Mouse (Mus musculus): ENCODE data around the gene Atp7b.
A peak's percentile ranks its signal among the peaks of the same experiment; 100 is the strongest.

Atp7b gene

DNA sequence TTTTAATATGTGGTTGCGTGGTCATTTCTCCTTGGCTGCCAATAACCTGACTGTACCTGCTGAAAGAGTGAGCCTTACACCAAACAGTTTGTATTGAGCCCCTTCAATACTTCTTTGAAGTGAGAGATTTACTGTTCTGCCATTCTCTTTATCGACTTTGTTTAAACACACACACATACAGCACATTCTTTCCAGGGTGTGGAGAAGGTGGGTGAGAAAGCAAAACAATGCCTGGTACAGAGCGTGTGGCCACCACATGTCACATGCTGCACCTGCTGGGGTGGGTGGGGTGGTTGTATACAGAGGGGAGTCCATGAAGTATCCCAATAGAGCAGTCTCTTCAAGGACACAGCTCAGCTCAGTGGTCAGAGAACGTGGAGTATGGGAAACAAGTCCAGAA lies 34.9 kb downstream of the Atp7b start:
- DNase-seq (ENCODE audit: low read depth): no peak

DNA sequence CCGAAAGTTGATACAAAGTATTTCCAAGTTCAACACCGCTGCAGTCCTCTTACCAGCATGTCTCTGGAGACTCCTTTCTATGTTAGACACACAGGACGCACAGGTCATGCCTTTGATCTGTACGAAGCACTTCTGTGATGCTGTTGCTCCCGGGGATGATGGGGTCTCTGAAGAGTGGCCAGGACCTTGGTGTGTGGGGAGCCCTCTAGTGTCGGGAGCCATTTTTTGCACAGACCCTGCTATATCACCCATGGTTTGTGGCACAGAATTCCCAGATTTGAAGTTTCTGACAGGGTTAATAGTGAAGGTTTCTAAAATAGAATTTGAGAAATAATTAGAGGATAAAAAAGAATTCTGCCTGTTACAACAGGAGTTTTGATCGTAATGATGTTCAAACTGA lies 37.9 kb downstream of the Atp7b start:
- no peak for DNase-seq (ENCODE audit: low read depth)

DNA sequence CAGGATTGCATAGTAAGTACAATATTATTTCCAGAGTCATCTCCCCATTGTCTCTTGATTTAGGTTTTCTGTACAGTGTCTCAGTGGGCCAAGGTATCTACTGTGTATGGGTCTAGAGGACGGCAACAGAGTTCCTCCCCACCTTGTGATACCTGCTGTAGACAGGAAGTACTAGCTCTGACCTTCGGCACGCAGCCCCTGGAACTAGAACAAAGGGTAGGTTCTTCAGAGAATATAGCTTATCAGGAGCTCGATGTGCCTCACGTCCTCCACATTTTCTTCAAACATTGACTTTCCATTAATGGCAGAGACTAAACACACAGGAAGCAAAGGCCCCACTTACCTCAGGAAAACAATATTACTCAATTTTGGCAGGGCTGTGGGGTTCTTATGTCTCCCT lies 40.6 kb downstream of the Atp7b start:
- no peak for DNase-seq (ENCODE audit: low read depth)

DNA sequence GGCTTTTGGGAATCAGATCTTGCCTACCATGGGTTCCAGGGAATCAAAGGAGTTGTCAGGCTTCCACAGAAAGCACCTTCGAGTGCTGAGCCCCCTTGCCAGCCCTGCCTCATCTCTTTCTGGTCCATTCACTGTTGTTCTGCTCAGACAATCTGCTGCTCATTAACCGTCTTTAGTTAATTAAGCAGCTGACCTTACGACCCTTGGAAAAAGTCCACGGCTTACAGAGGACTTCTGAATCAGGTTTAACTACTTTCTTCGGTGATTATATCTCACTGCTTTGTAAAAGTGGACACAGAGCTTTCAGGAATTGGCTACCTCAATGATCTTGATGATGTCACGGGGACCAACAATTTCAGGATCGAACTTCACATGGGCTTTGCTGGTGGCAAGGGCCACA lies 42.4 kb downstream of the Atp7b start:
- DNase-seq (ENCODE audit: low read depth): no peak

DNA sequence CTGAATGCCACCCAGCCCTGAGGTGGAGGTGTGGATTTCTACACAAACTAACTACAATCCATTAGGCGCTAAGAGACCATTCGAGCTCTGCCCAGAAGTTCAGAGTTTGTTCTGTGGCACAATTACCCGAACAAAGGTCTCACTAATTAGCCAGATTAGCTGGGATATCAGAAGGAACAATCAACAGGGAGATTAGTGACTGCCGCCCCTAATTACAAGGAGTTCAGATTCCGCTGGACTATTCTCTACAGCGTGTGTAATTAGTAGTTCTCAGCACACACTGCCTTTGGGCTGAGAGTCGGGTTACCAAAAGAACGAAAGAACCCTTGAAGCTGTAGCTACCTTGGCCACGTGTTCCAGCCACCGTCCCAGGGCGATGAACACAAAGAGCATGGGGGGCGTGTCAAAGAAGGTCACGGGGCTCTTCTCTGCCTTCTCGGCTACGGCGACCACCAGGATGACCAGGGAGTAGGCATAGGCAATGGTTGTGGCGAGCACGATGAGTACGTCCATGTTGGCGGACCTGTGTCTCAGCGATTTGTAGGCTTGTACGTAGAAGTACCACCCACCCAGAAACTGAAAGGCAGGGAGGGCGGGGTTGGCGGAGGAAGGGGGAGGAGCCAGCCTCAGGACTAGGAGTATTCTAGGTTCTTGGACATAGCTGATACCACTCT lies 46.9 kb downstream of the Atp7b start:
- DNase-seq (ENCODE audit: low read depth): no peak

DNA sequence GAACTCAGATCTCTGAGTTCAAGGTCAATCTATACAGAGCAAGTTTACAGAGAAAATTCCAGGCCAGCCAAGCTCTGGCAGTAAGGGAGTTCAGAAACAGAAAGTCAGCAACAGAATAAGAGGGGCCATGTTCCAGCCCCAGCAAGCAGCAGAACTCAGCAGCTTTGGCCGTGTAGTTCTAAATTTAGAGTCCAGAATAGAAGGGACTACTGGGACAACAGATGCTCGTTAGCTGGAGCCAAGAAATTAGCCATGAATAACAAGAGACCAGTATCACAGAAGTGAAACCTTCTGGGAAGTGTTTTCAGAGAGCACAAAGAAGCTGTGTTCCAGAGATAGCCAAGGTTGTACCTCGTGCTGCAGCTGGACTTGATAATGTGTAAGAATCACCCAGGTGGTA lies 50.7 kb downstream of the Atp7b start:
- no peak for DNase-seq (ENCODE audit: low read depth)

DNA sequence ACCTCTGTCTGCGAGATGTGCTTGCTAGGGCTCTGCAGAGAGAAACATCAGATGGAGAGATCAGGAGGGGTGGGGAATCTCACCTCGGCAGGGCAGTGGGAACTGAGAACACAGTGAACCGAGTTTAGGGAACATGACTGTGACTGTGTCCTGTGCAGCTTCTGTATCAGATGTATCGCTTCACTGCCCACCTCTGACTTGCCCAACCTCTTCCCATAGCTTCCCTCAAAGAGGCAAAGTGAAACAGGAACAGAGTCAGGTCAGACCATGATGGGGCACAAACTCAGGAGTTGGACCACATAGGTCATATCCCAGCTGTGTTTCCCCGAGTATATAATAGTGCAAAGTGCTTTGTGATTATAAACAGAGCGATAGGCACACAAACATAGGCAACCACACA lies 53.7 kb downstream of the Atp7b start:
- DNase-seq (ENCODE audit: low read depth): no peak

DNA sequence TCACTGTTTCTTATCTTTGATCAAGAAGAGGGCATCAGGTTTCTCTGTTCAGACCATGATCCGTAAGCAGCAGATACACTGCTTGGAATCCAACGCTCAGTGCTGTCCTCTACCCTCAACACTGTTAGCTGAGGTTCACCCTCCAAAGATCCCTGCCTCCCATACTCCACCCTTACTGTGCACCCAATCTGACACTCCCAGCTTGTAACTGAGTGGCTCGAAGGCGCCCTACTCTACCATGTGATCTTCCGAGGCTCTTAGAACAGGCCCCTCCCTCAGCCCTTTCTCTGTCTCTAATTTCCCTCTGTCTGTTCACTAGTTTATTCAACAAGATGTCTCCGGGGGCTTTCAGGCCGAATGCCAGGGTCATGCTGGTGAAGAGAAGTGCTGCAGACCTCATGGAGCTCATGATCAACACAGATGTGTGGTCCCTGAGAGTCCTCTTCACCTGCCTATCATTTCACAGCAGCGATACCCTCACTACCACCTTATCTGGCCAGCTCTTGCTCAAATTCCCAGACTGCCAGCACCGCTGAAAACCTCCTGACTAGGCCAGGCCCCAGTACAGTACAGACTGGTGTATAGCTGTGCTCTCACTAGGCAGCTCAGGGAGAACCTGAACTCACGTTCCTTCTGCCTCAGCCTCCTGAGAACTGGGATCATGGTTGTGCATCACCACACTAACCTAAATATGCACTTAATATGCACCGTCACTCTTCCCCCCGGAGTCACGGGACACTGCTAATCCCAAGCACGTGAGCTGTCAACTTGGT lies 55.2 kb downstream of the Atp7b start:
- no peak for DNase-seq (ENCODE audit: low read depth)

DNA sequence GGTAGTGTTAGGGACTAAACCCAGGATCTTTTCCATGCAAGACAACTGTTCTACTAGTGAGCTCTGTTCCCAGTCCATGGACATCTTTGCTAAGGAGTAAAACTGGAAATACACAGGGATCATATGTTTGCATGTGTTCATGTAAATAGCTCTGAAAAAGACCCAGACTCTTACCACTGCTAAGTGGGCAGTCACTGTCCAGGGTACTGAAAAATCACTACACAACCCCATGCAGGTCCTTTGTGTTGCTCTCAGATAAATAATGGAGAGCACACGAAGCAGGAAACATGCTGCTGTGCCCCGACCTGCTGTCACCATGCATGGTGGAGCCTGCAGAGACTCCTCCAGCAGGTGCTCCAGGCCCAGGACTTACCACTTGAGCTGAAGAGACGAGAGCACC lies 64.9 kb downstream of the Atp7b start:
- DNase-seq (ENCODE audit: low read depth): no peak

DNA sequence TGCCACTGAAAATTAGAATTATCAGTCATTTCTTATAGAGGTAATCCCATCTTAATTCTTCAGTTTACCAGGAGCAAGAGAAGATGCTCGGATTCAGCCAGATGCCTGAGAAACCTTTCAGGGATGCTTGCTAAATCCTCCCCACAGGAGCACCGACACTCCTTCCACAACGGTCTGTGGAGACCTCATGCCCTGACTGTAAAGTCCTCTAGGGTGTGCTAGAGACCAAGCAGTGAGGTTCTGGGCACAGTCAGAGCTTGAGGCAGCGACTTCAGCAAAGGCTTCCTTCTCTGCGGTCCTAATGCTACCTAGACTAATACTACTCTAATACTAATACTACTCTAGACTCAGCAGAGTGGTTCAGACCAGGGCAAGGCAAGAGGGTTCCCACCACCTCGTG lies 67.9 kb downstream of the Atp7b start:
- DNase-seq (ENCODE audit: low read depth): peak; percentile 31

DNA sequence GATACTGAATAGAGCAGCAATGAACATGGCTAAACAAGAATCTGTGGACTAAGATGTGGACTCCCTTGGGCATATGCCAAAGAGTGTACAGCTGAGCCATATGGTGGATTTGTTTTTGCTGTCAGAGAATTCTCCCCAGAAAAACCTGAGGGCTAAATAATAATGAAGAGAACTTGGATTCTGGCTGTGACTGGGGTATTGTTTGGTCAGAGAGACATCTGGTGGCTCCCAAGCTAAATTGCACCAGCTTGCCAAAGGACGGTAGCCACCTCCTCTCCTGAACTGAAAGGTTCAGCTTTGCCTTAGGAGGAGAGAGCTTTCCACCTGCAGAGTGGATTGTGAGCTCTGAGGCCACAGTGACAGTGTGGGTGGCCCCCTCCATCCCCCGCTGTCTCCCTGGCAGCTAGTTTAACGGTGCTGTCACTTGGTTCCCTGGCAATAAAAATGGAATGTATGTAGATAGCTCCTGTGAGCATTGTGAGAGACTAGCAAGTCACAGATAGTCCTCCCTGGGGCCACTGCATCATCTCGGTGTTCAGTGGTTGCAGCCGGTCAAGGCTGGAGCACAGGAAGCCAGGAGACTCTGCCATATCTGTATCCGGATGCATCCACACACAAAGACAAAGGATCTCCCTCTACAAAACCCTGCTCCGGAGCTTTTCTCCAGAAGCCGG lies 78.3 kb downstream of the Atp7b start:
- DNase-seq (ENCODE audit: low read depth): no peak

DNA sequence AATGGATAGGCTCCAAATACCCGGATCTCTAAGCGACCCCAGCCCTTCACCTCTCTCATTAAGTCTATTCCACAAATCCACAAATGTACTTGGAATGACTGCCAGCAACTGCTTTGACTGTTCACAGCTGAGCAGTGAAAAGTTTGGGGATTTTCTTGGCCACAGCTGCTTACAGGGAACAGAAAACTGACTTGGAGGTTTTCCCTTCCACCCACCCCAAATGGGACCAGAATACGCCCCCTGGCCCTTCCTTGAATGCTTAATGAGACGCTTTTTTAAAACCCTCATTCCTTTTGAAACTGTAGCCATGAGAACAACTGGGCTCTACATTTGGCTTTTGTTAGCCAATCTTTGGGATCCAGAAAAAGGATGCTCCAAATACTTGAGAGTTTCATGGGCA lies 81.9 kb downstream of the Atp7b start:
- no peak for DNase-seq (ENCODE audit: low read depth)

DNA sequence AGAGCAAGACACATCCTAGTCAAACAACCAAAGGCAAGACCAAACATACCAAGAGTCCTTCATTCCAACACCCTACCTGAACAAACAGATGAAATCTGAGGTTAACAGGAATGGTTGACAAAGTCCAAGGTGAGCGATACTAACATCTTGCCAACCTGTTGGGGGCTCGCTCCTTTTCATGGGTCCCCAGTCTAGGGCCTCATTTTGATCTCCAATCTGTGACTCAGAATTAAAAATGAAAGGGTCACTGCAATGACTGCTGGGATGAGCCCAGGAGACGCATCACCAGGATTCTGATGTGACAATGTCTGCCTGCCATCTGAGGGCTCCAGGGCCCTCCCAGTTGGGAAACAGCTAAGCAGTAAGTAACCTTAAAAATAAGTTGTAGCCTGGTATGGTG lies 90.6 kb downstream of the Atp7b start, which contains the start of gene Ccdc70:
Gene Ccdc70 (plus strand): TSS at position 301 of the 400 bp plus-strand sequence.
- no peak for DNase-seq (ENCODE audit: low read depth)

DNA sequence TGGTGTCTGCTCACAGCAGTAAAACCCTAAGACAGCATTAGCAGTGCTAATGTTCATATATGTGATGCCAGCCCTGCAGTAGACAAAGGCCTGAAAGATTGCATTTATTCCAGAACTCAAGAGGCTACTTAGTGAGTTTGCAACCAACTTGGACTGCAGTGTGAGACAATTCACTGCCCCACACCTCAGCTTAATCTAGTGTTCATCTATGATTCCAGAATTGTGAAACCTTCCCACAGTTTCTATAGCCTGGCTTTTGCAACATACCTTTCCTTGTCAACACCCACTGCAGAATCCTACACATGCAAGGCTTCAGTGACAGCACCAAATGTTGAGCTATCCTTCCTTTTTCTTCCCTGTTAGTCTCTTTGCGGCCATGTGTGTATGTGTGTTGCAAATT lies 93.5 kb downstream of the Atp7b start:
- no peak for DNase-seq (ENCODE audit: low read depth)

DNA sequence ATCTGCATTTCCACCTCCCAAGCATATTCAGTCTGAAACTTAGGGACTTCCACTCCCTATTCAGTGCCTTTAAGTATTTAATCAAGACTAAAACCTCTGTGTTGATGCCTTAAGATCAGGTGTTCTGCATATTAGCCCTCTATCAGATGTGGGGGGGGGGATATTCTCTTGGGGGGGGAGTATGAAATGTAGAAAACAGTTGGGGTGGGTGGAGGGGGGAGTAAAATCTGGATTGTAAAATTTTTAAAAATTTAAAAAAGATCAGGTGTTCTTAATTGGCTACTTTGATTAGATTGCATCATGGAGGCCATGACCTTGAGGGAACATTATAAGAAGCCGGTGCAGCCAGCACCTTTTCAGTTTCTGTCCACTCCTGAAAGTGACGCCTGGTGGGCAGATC lies 101.7 kb downstream of the Atp7b start, which contains the start of gene Fam90a1a:
Gene Fam90a1a (plus strand): TSS at position 301 of the 400 bp plus-strand sequence.
- DNase-seq (ENCODE audit: low read depth): no peak

DNA sequence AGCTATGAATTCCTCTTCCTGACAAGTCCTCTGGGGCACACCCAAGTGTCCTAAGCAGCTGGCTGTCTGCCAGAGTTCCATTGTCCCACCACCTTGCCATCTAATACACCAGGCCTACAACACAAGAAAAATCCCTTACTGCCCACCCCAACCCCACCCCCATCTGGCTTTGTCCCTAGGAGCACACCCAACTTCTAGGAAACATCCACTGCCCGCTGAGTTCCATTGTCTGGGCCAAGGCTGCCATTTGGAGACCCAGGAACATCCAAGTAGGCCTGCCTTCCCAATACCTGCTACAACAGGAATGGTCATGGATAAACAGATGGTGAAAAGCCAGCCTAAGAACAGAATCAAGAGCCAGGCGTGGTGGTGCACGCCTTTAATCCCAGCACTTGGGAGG lies 103.8 kb downstream of the Atp7b start:
- no peak for DNase-seq (ENCODE audit: low read depth)

DNA sequence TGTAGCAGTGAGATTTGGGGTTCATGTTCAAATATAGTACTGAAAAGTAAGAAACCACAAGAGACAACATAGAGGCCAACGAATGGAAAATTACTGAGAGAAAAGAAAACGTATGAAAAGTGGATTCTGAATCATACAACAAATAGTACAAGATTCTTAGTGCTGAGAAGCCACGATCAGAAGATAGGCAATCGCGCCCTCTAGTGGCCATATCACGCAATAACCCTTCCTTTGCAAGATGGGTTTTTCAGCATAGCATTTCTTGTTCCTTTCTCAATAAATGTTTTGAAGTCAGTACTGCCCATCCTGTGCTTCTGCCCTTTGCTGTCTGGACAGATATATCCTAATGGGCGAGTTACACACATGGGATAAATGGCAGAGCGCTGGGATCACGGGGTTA lies 104.8 kb downstream of the Atp7b start:
- peak; percentile 46 for DNase-seq (ENCODE audit: low read depth)

DNA sequence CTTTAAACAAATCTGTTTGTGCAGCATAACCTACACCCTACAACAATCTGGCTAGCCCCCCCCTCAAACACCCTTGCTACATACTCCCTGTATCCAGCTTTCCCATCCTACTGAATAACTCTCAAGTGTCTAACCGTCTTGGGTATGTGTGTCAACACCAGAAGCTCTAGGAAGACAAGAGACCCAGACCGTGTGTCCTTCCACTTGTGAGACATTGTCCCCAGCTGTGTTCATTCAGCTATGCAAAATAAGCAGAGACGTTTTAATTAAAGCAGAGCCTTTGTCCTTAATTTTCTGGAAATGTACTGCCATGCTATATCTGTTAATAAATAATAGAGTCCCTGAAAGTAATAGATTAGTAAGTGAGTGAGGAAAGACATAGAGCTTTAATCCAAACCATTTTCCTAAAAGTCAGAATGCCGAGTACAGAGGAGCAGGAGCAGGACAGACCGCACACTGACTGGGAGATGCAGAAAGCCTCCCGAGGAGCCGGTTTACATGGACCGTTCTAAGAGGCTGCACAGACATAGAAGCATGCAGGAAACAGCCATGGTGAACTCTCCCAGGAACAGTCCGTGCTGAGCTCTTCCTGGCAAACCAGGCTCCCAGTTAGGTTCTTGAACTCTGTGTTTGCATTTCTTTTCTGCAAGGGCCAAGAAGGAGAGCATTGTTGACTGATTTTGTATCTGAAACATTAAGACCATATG lies 112.6 kb downstream of the Atp7b start:
- no peak for DNase-seq (ENCODE audit: low read depth)

DNA sequence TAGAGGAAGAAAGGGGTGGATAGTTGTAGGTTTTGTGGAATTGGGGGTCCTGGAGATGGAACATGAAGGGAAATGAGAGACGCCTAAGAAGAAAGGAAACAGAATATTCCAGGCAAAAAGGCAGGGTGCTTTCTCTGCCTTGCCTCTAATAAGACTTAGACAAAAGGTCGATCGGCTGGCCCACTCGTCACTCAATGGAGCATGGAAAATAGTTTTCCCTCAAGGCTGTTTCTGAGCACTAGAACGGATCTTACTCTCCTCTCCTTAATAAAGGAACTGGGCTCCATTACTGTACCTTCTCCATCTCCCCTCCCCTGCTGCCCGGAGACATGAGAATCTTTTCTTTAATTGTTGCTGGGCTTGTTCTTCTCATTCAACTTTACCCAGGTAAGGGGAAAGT lies 113.6 kb downstream of the Atp7b start, which contains the start of gene Defb13:
Gene Defb13 (plus strand): TSS at position 301 of the 400 bp plus-strand sequence.
- DNase-seq (ENCODE audit: low read depth): no peak
